Mouse (Mus musculus) bone marrow, adult 2 months (tissue): ENCODE results near the gene Gm26566.
"Not testable (repeated sequence)": the region's sequence is repeated elsewhere in the genome, so short reads cannot be mapped to it uniquely, and the experiment has no call there.

ENCODE experiments used
- CTCF ChIP-seq: fragments of 200-500 bp; IDR thresholded peaks from 2 replicates; pipeline ENCODE4 v1.5.1; 2011; ENCODE audit warnings: low read length, control low read depth; ENCODE audit not compliant: control insufficient read depth, insufficient read depth
- POLR2A ChIP-seq: fragments of 200-500 bp; IDR thresholded peaks from 2 replicates; pipeline ENCODE4 v1.6.1; 2011; ENCODE audit warnings: low read depth, mild to moderate bottlenecking, control low read depth, low read length, borderline replicate concordance; ENCODE audit not compliant: control insufficient read depth

- not testable (repeated sequence) for TF ChIP-seq CTCF, POLR2A
These were observed 33.3 kb downstream of the Gm26566 start, which contains the start of gene Gm13271 for GRCm38 (mm10) chr4:88754818-88755340.
